Mouse (Mus musculus): ENCODE measurements around the gene Pla2g3. TPM values are rescaled to one million over a fixed set of nuclear protein-coding genes. Genes with fewer than 3 reads are reported as not detected.

Gene Pla2g3
- total and polyA plus RNA-seq, 3 experiments, result not detected

DNA sequence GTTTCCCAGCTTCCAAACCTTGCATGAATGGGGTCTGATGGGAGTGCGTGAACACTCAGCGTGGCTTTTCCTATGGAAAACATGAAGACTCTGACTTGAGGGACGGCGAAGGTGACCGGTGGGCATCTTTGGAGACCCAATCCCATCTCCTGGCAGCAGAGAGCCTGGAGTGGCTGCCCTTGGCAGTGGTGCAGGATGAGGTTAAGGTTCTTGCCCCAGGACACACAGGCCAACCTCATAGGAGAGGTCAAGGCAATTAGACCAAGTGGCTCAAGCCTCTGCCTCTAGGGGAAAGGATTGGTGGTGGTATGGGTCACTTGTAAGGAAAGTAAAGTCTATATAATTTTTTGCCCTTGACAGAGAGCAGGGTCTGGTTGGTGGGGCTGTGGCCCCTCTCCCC, 48.0 kb downstream of the Pla2g3 start:
- TF ChIP-seq ZC3H11A (IDR thresholded peaks at IDR 0.05; ENCODE audit: low read depth, low read length) (no peak), POLR2AphosphoS2 (IDR thresholded peaks at IDR 0.05; ENCODE audit: low read depth, low read length) (no peak), HCFC1 (IDR thresholded peaks at IDR 0.05; ENCODE audit: low read depth, low read length) (no peak), USF2 (conservative IDR thresholded peaks at IDR 0.05; ENCODE audit: low read depth, low read length) (no peak), ZNF384 (IDR thresholded peaks at IDR 0.05; ENCODE audit: low read depth, low read length) (no peak), CTCF (conservative IDR thresholded peaks at IDR 0.05 in 1 of 2, IDR thresholded peaks at IDR 0.05 in 1 of 2; ENCODE audit: low read depth in 2 of 2, low read length in 2 of 2) (no peak), USF1 (IDR thresholded peaks at IDR 0.05; ENCODE audit: low read depth, low read length) (no peak), ZKSCAN1 (IDR thresholded peaks at IDR 0.05; ENCODE audit: borderline replicate concordance, low read depth, low read length) (no peak), ZMIZ1 (IDR thresholded peaks at IDR 0.05; ENCODE audit: low read depth, low read length) (no peak), CHD2 (IDR thresholded peaks at IDR 0.05; ENCODE audit: low read length) (no peak), MYC (IDR thresholded peaks at IDR 0.05; ENCODE audit: low read depth, low read length) (no peak), KAT2A (IDR thresholded peaks at IDR 0.05; ENCODE audit: insufficient replicate concordance, low read length) (no peak), TCF12 (IDR thresholded peaks at IDR 0.05; ENCODE audit: low read depth, low read length) (no peak), NELFE (IDR thresholded peaks at IDR 0.05; ENCODE audit: low read depth, low read length) (no peak), PAX5 (IDR thresholded peaks at IDR 0.05; ENCODE audit: low read length) (no peak), E2F4 (IDR thresholded peaks at IDR 0.05; ENCODE audit: insufficient replicate concordance, low read depth, low read length) (no peak)
- Histone ChIP-seq H3K79me2 (replicated peaks; ENCODE audit: control insufficient read depth, extremely low read depth, insufficient read depth, poor library complexity, severe bottlenecking) (no peaks in the 10 kb centered on the region), H3K4me2 (ENCODE audit: insufficient read depth, low read depth, poor library complexity, severe bottlenecking) (no peak overlapping the region), H3K4me3 (replicated peaks in 1 of 3; ENCODE audit: low read depth in 2 of 3, low read length in 2 of 3, poor library complexity in 1 of 3) (no peak overlapping the region), H3K27ac (ENCODE audit: insufficient read depth, low read depth) (no peak overlapping the region), H3K27me3 (replicated peaks) (no peaks in the 10 kb centered on the region), H3K9me3 (replicated peaks; ENCODE audit: low read length) (no peaks in the 10 kb centered on the region), H3K36me3 (replicated peaks in 1 of 2; ENCODE audit: control insufficient read depth in 1 of 2, insufficient read depth in 1 of 2, low read length in 1 of 2) (peaks cover 0 to 13% of the 10 kb centered on the region in 2 experiments), H3K4me1 (ENCODE audit: control insufficient read depth in 1 of 2, insufficient read depth in 2 of 2) (peaks cover 6 to 56% of the 10 kb centered on the region in 2 experiments), H3K9ac (ENCODE audit: insufficient read depth, low read depth) (no peak overlapping the region)
- DNase-seq (ENCODE audit: extremely low read depth), result no peak
- in situ Hi-C loops (cut with MboI; ENCODE audit: low pct_ligation_motif_present, low pct_unique_long_range_greater_than_20kb, low sequenced_read_pairs), result loop anchor here (25.0 kb wide), 1 partner anchor 376 kb away; the partner anchor contains the start of gene Slc35e4
- dilution Hi-C loops (cut with MboI; ENCODE audit: extremely low pct_ligation_motif_present, extremely low pct_unique_long_range_greater_than_20kb, low sequenced_read_pairs), result no loop called here

DNA sequence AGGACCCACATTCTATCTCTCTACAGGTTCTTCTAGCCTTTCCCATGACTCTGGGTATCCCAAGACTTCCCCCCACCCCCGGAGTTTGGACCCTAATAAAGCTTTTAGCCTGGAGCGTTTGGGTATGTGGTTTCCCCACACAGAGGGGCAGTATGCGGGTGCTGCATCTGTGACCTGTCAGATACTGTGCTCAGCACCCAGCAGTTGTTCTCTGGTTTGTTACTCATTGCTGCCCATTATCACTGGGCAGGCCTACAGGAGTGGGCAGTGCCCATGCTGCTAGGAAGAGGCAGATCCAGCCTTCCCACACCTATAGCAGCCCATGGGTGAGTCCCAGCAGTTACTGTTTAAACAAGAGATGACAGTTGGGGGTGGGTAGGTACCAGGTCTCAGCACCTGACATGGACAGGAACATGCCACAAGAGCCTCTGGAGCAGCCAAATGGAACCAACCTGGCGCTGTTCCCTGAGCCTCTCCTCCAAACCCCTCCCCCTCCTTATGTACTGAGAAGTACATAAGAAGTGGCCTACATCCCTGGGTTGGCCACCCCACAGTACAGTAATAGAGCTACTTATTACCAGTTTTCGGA, 48.8 kb downstream of the Pla2g3 start:
- H3K27ac ChIP-seq (ENCODE audit: insufficient read depth, low read depth), result no peak overlapping the region
- peaks cover 0 to 11% of the 10 kb centered on the region in 2 experiments for H3K36me3 ChIP-seq (replicated peaks in 1 of 2; ENCODE audit: control insufficient read depth in 1 of 2, insufficient read depth in 1 of 2, low read length in 1 of 2)
- H3K27me3 ChIP-seq (replicated peaks), result no peaks in the 10 kb centered on the region
- DNase-seq (ENCODE audit: extremely low read depth), result no peak
- no peak overlapping the region for H3K9ac ChIP-seq (ENCODE audit: insufficient read depth, low read depth)
- TF ChIP-seq RAD21 (IDR thresholded peaks at IDR 0.05; ENCODE audit: low read depth, low read length) (no peak), UBTF (IDR thresholded peaks at IDR 0.05; ENCODE audit: low read depth, low read length) (no peak), CHD1 (IDR thresholded peaks at IDR 0.05; ENCODE audit: low read depth, low read length) (no peak), SIN3A (IDR thresholded peaks at IDR 0.05; ENCODE audit: low read length) (no peak), KAT2A (IDR thresholded peaks at IDR 0.05; ENCODE audit: insufficient replicate concordance, low read length) (no peak), JUND (conservative IDR thresholded peaks at IDR 0.05; ENCODE audit: low read depth, low read length) (no peak), GABPA (IDR thresholded peaks at IDR 0.05; ENCODE audit: insufficient replicate concordance, low read depth, low read length) (no peak), NELFE (IDR thresholded peaks at IDR 0.05; ENCODE audit: low read depth, low read length) (no peak), MXI1 (IDR thresholded peaks at IDR 0.05; ENCODE audit: low read depth, low read length) (no peak), USF1 (IDR thresholded peaks at IDR 0.05; ENCODE audit: low read depth, low read length) (no peak), E2F4 (IDR thresholded peaks at IDR 0.05; ENCODE audit: insufficient replicate concordance, low read depth, low read length) (no peak), TCF12 (IDR thresholded peaks at IDR 0.05; ENCODE audit: low read depth, low read length) (no peak), ZC3H11A (IDR thresholded peaks at IDR 0.05; ENCODE audit: low read depth, low read length) (no peak), POLR2A (IDR thresholded peaks at IDR 0.05; ENCODE audit: low read depth, low read length) (no peak), PAX5 (IDR thresholded peaks at IDR 0.05; ENCODE audit: low read length) (no peak), ELF1 (IDR thresholded peaks at IDR 0.05; ENCODE audit: low read depth, low read length) (no peak), HCFC1 (IDR thresholded peaks at IDR 0.05; ENCODE audit: low read depth, low read length) (no peak), MEF2A (IDR thresholded peaks at IDR 0.05; ENCODE audit: borderline replicate concordance, low read depth, low read length) (no peak)
- H3K4me1 ChIP-seq (ENCODE audit: control insufficient read depth in 1 of 2, insufficient read depth in 2 of 2), result peaks cover 6 to 51% of the 10 kb centered on the region in 2 experiments
- dilution Hi-C loops (cut with MboI; ENCODE audit: extremely low pct_ligation_motif_present, extremely low pct_unique_long_range_greater_than_20kb, low sequenced_read_pairs), result no loop called here
- in situ Hi-C loops (cut with MboI; ENCODE audit: low pct_ligation_motif_present, low pct_unique_long_range_greater_than_20kb, low sequenced_read_pairs), result loop anchor here (25.0 kb wide), 1 partner anchor 375 kb away; the partner anchor contains the start of gene Slc35e4
- no peak overlapping the region for H3K4me2 ChIP-seq (ENCODE audit: insufficient read depth, low read depth, poor library complexity, severe bottlenecking)
- H3K79me2 ChIP-seq (replicated peaks; ENCODE audit: control insufficient read depth, extremely low read depth, insufficient read depth, poor library complexity, severe bottlenecking), result no peaks in the 10 kb centered on the region
- no peak overlapping the region for H3K4me3 ChIP-seq (replicated peaks in 1 of 3; ENCODE audit: low read depth in 2 of 3, low read length in 2 of 3, poor library complexity in 1 of 3)
- H3K9me3 ChIP-seq (replicated peaks; ENCODE audit: low read length), result no peaks in the 10 kb centered on the region
